Mouse (Mus musculus): ENCODE measurements at regions not wholly inside any gene's neighbourhood (a gene's known extent, or its start where the extent isn't known, plus 50 kb on each side); places are given as distances from the start of the nearest gene placed in this dataset.
A peak's percentile ranks its signal among the peaks of the same experiment; 100 is the strongest.
"Not testable (repeated sequence)": the region's sequence is repeated elsewhere in the genome, so short reads cannot be mapped to it uniquely, and the experiment has no call there.

- H3K4me3 ChIP-seq (ENCODE audit: low read depth, low read length) = no peak overlapping the region
- no peak overlapping the region for H3K9ac ChIP-seq (replicated peaks; ENCODE audit: low read depth, low read length)
- H3K4me1 ChIP-seq (ENCODE audit: control insufficient read depth, insufficient read depth, low read length) = no peaks in the 10 kb centered on the region
- no peaks in the 10 kb centered on the region for H3K9me3 ChIP-seq (ENCODE audit: control insufficient read depth, low read depth, low read length)
- no peaks in the 10 kb centered on the region for H3K36me3 ChIP-seq (ENCODE audit: control insufficient read depth, insufficient read depth, low read length)
- no peak overlapping the region for H3K27ac ChIP-seq (ENCODE audit: low read length)
- no peak for ATAC-seq (ENCODE audit: insufficient number of reproducible peaks, insufficient read depth, low FRiP score, low read depth)
- H3K4me2 ChIP-seq (replicated peaks; ENCODE audit: low read depth, low read length) = no peak overlapping the region
- H3K27me3 ChIP-seq (ENCODE audit: control insufficient read depth, insufficient read depth, low read length) = no peaks in the 10 kb centered on the region
These were observed 287.2 kb downstream of the Gm11232 start for GRCm38 (mm10) chr4:71470580-71470979.

- H3K36me3 ChIP-seq (ENCODE audit: control insufficient read depth, insufficient read depth, low read length) = no peaks in the 10 kb centered on the region
- ATAC-seq (ENCODE audit: insufficient number of reproducible peaks, insufficient read depth, low FRiP score, low read depth) = no peak
- no peak overlapping the region for H3K4me3 ChIP-seq (ENCODE audit: low read depth, low read length)
- WGBS = 42% methylated on average over 3 of the region's 3 CpGs
- no peaks in the 10 kb centered on the region for H3K9me3 ChIP-seq (ENCODE audit: control insufficient read depth, low read depth, low read length)
- no peak overlapping the region for H3K27ac ChIP-seq (ENCODE audit: low read length)
- no peaks in the 10 kb centered on the region for H3K4me1 ChIP-seq (ENCODE audit: control insufficient read depth, insufficient read depth, low read length)
- no peaks in the 10 kb centered on the region for H3K27me3 ChIP-seq (ENCODE audit: control insufficient read depth, insufficient read depth, low read length)
- no peak overlapping the region for H3K9ac ChIP-seq (replicated peaks; ENCODE audit: low read depth, low read length)
- H3K4me2 ChIP-seq (replicated peaks; ENCODE audit: low read depth, low read length) = no peak overlapping the region
These were observed 303.0 kb downstream of the Gm11232 start for GRCm38 (mm10) chr4:71454811-71455210.

DNA sequence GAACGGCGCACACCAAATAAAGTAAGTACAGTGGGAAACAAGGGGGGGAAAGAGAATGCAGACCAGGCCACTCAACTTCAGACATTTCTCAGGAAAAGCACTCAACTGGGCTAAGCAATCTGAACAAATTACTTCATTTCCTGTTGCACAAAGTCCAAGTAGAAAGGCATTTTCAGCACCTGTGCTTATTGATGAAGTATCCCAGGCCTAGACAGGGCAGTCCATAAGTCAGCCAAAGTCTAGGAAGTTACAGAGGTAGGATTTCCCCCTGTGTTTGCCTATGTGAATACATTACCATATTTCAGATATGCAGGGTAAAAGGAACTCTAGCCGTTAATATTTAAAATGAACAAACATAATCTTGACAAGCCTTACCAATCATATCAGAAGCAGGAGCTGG lies 304.3 kb downstream of the Gm11232 start:
- ATAC-seq (ENCODE audit: insufficient number of reproducible peaks, insufficient read depth, low FRiP score, low read depth) = peak; percentile 37; the same call in 1 of the 2 replicates

DNA sequence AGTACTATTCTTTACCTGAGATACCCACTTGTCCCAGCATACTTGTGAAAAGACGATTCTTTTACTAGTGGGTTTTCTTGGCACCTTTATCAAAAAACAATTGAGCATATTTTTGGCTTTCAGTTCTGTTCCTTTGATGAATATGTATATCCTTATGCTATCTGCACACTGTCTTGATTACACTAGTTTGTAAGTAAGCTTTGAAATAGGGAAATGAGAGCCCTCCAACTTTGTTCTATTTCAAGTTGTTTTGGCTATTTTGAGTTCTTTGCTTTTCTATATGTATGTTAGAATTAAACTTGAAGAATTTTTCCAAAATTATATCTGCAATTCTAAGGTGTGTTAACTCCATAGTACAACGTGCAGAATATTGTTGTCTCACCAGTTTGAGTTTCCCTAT lies 311.3 kb downstream of the Gm11232 start:
- Histone ChIP-seq H3K4me1 (ENCODE audit: control insufficient read depth, insufficient read depth, low read length) (no peaks in the 10 kb centered on the region), H3K9ac (replicated peaks; ENCODE audit: low read depth, low read length) (no peak overlapping the region), H3K27me3 (ENCODE audit: control insufficient read depth, insufficient read depth, low read length) (no peaks in the 10 kb centered on the region), H3K9me3 (ENCODE audit: control insufficient read depth, low read depth, low read length) (no peaks in the 10 kb centered on the region), H3K4me3 (ENCODE audit: low read depth, low read length) (no peak overlapping the region), H3K4me2 (replicated peaks; ENCODE audit: low read depth, low read length) (no peak overlapping the region), H3K27ac (ENCODE audit: low read length) (no peak overlapping the region), H3K36me3 (ENCODE audit: control insufficient read depth, insufficient read depth, low read length) (no peaks in the 10 kb centered on the region)
- ATAC-seq (ENCODE audit: insufficient number of reproducible peaks, insufficient read depth, low FRiP score, low read depth) = no peak
- 84% methylated on average over 2 of the region's 2 CpGs for WGBS

More for the DNA sequence above, 304.3 kb downstream of the Gm11232 start:
- Histone ChIP-seq H3K9me3 (ENCODE audit: control insufficient read depth, low read depth, low read length) (no peaks in the 10 kb centered on the region), H3K27ac (ENCODE audit: low read length) (no peak overlapping the region), H3K4me3 (ENCODE audit: low read depth, low read length) (no peak overlapping the region), H3K4me2 (replicated peaks; ENCODE audit: low read depth, low read length) (no peak overlapping the region), H3K4me1 (ENCODE audit: control insufficient read depth, insufficient read depth, low read length) (no peaks in the 10 kb centered on the region), H3K27me3 (ENCODE audit: control insufficient read depth, insufficient read depth, low read length) (no peaks in the 10 kb centered on the region), H3K9ac (replicated peaks; ENCODE audit: low read depth, low read length) (no peak overlapping the region), H3K36me3 (ENCODE audit: control insufficient read depth, insufficient read depth, low read length) (no peaks in the 10 kb centered on the region)
- WGBS = 55% methylated on average over 3 of the region's 3 CpGs

DNA sequence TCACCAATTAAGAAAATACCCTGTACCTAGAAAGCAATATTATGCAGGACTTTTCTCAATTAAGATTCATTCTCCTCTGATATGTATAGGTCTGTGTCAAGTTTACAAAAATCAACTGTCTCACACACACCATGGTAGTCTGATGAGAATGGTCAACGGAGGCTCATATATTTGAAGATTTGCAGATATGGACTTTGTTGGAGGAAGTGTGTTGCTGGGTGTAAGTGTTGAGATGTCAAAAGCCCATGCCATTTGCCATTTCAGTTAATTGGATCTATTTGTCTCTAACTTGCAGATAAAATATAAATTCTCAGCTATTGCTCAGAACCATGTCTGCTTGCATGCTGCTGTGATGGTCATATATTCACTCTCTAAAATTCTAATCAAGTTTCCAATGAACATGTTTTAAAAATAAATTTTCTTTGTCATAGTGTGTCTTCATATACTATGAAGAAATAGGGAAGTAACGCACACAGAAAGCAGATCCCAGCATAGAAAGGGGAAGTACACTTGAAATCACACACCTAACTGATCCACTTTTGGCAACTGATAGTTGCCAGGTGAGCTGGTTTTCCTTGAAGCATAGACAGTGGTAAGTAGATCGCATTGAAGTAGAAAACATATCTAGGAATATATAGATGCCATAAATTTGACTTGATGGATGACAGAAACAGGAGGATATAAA lies 326.4 kb downstream of the Gm11232 start:
- WGBS = 96% methylated on average over 3 of the region's 3 CpGs
- H3K4me1 ChIP-seq (ENCODE audit: control insufficient read depth, insufficient read depth, low read length) = no peaks in the 10 kb centered on the region
- no peaks in the 10 kb centered on the region for H3K9me3 ChIP-seq (ENCODE audit: control insufficient read depth, low read depth, low read length)
- H3K36me3 ChIP-seq (ENCODE audit: control insufficient read depth, insufficient read depth, low read length) = no peaks in the 10 kb centered on the region
- H3K27me3 ChIP-seq (ENCODE audit: control insufficient read depth, insufficient read depth, low read length) = no peaks in the 10 kb centered on the region
- H3K4me3 ChIP-seq (ENCODE audit: low read depth, low read length) = no peak overlapping the region
- no peak overlapping the region for H3K9ac ChIP-seq (replicated peaks; ENCODE audit: low read depth, low read length)
- H3K4me2 ChIP-seq (replicated peaks; ENCODE audit: low read depth, low read length) = no peak overlapping the region
- no peak for ATAC-seq (ENCODE audit: insufficient number of reproducible peaks, insufficient read depth, low FRiP score, low read depth)
- H3K27ac ChIP-seq (ENCODE audit: low read length) = no peak overlapping the region

DNA sequence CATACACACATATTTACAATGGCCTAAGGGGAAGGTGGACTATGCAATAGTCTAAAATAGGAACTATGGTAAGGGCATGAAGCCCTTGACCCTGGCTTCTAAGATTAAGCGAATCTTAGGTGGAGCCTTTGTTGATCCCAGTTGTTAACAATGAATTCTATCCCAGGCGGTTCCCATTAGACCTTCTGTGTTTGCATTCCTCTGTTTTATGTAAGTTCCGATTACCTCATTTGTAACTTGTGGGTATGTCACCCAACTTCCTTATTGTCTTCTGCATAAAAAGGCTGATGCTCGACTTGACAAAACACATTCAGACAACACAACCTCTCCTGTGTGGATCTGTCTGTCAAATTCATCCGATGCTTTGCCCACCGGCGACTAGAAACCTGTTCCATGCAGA lies 335.6 kb downstream of the Gm11232 start:
- H3K27ac ChIP-seq (ENCODE audit: low read length); H3K4me1 ChIP-seq (ENCODE audit: control insufficient read depth, insufficient read depth, low read length); H3K36me3 ChIP-seq (ENCODE audit: control insufficient read depth, insufficient read depth, low read length); H3K4me3 ChIP-seq (ENCODE audit: low read depth, low read length); ATAC-seq (ENCODE audit: insufficient number of reproducible peaks, insufficient read depth, low FRiP score, low read depth); H3K9me3 ChIP-seq (ENCODE audit: control insufficient read depth, low read depth, low read length); H3K4me2 ChIP-seq (replicated peaks; ENCODE audit: low read depth, low read length); H3K27me3 ChIP-seq (ENCODE audit: control insufficient read depth, insufficient read depth, low read length); H3K9ac ChIP-seq (replicated peaks; ENCODE audit: low read depth, low read length): not testable (repeated sequence)
- WGBS = 88% methylated on average over 7 of the region's 7 CpGs

GRCm38 (mm10) chr4:71409867-71410266 lies 347.9 kb downstream of the Gm11232 start:
- no peaks in the 10 kb centered on the region for H3K27me3 ChIP-seq (ENCODE audit: control insufficient read depth, insufficient read depth, low read length)
- H3K9ac ChIP-seq (replicated peaks; ENCODE audit: low read depth, low read length) = no peak overlapping the region
- no peaks in the 10 kb centered on the region for H3K4me1 ChIP-seq (ENCODE audit: control insufficient read depth, insufficient read depth, low read length)
- H3K27ac ChIP-seq (ENCODE audit: low read length) = no peak overlapping the region
- no peak overlapping the region for H3K4me2 ChIP-seq (replicated peaks; ENCODE audit: low read depth, low read length)
- no peaks in the 10 kb centered on the region for H3K9me3 ChIP-seq (ENCODE audit: control insufficient read depth, low read depth, low read length)
- no peak overlapping the region for H3K4me3 ChIP-seq (ENCODE audit: low read depth, low read length)
- no peaks in the 10 kb centered on the region for H3K36me3 ChIP-seq (ENCODE audit: control insufficient read depth, insufficient read depth, low read length)
- ATAC-seq (ENCODE audit: insufficient number of reproducible peaks, insufficient read depth, low FRiP score, low read depth) = no peak

GRCm38 (mm10) chr4:71390444-71390843 lies 367.3 kb downstream of the Gm11232 start:
- Histone ChIP-seq H3K4me2 (replicated peaks; ENCODE audit: low read depth, low read length) (no peak overlapping the region), H3K27me3 (ENCODE audit: control insufficient read depth, insufficient read depth, low read length) (no peaks in the 10 kb centered on the region), H3K9ac (replicated peaks; ENCODE audit: low read depth, low read length) (no peak overlapping the region), H3K27ac (ENCODE audit: low read length) (no peak overlapping the region), H3K36me3 (ENCODE audit: control insufficient read depth, insufficient read depth, low read length) (no peaks in the 10 kb centered on the region), H3K4me3 (ENCODE audit: low read depth, low read length) (no peak overlapping the region), H3K4me1 (ENCODE audit: control insufficient read depth, insufficient read depth, low read length) (no peaks in the 10 kb centered on the region), H3K9me3 (ENCODE audit: control insufficient read depth, low read depth, low read length) (no peaks in the 10 kb centered on the region)
- 69% methylated on average over 1 of the region's 1 CpGs for WGBS
- no peak for ATAC-seq (ENCODE audit: insufficient number of reproducible peaks, insufficient read depth, low FRiP score, low read depth)

GRCm38 (mm10) chr4:71369276-71369675 lies 388.5 kb downstream of the Gm11232 start:
- Histone ChIP-seq H3K9me3 (ENCODE audit: control insufficient read depth, low read depth, low read length) (no peaks in the 10 kb centered on the region), H3K27me3 (ENCODE audit: control insufficient read depth, insufficient read depth, low read length) (no peaks in the 10 kb centered on the region), H3K27ac (ENCODE audit: low read length) (no peak overlapping the region), H3K4me1 (ENCODE audit: control insufficient read depth, insufficient read depth, low read length) (no peaks in the 10 kb centered on the region), H3K4me2 (replicated peaks; ENCODE audit: low read depth, low read length) (no peak overlapping the region), H3K4me3 (ENCODE audit: low read depth, low read length) (no peak overlapping the region), H3K36me3 (ENCODE audit: control insufficient read depth, insufficient read depth, low read length) (no peaks in the 10 kb centered on the region), H3K9ac (replicated peaks; ENCODE audit: low read depth, low read length) (no peak overlapping the region)
- no peak for ATAC-seq (ENCODE audit: insufficient number of reproducible peaks, insufficient read depth, low FRiP score, low read depth)
- WGBS = 92% methylated on average over 5 of the region's 5 CpGs

Measured in stomach, embryonic 14.5 days (tissue).